Mouse (Mus musculus) limb, embryonic 12.5 days (tissue): ENCODE data around the gene Adcy6. TPM values are rescaled to one million over a fixed set of nuclear protein-coding genes. Genes with fewer than 3 reads are reported as not detected.
A peak's percentile ranks its signal among the peaks of the same experiment; 100 is the strongest.

Experiments used
- ATAC-seq: fragments of 200-750 bp; cut with Nextera tagmentation; 2 replicates; pipeline ENCODE4 v1.8.0; 2017; ENCODE audit warnings: low read depth, moderate TSS enrichment; ENCODE audit not compliant: insufficient number of reproducible peaks, insufficient read depth, low FRiP score, low TSS enrichment
- H3K27ac ChIP-seq: fragments of 300-500 bp; sonication (generic); 2 replicates; pipeline ENCODE4 v1.5.1; 2016; ENCODE audit warnings: mild to moderate bottlenecking, moderate library complexity
- H3K27me3 ChIP-seq: fragments of 300-500 bp; sonication (generic); 2 replicates; pipeline ENCODE4 v1.6.1; 2016; ENCODE audit warnings: mild to moderate bottlenecking, moderate library complexity
- H3K36me3 ChIP-seq: fragments of 300-500 bp; sonication (generic); 2 replicates; pipeline ENCODE4 v1.6.1; 2016; ENCODE audit warnings: mild to moderate bottlenecking, moderate library complexity
- H3K4me1 ChIP-seq: fragments of 300-500 bp; sonication (generic); replicated peaks from 2 replicates; pipeline ENCODE4 v1.6.1; 2016
- H3K4me2 ChIP-seq: fragments of 300-500 bp; sonication (generic); 2 replicates; pipeline ENCODE4 v1.6.1; 2016; ENCODE audit warnings: mild to moderate bottlenecking, moderate library complexity
- H3K4me3 ChIP-seq: fragments of 300-500 bp; sonication (generic); replicated peaks from 2 replicates; pipeline ENCODE4 v1.5.1; 2016; ENCODE audit warnings: mild to moderate bottlenecking
- H3K9ac ChIP-seq: fragments of 300-500 bp; sonication (generic); replicated peaks from 2 replicates; pipeline ENCODE4 v1.6.1; 2016; ENCODE audit warnings: mild to moderate bottlenecking, moderate library complexity
- H3K9me3 ChIP-seq: fragments of 300-500 bp; sonication (generic); 2 replicates; pipeline ENCODE4 v1.6.1; 2016; ENCODE audit warnings: mild to moderate bottlenecking, moderate library complexity
- WGBS: fragments of 180-500 bp; shearing (Covaris S2); methylation state at CpG from one replicate; pipeline ENCODE4 v1.1.7; 2016; 5-methylcytosine and 5-hydroxymethylcytosine counted together
- polyA plus RNA-seq: library from polyadenylated mRNA; unstranded; fragments of >200 nt; fragmentation: Nextera tagmentation; extraction: Ambion mirVana; gene quantifications from 2 replicates; pipeline ENCODE4 v1.2.1, GENCODE M21; 2016

The Adcy6 gene
- polyA plus RNA-seq, 1 experiment from 2014 or later: 25.7 TPM

GRCm38 (mm10) chr15:98566973-98567277 is 43.0 kb downstream of the Adcy6 start:
- Histone ChIP-seq H3K9ac (peak overlapping the region; percentile 87), H3K4me3 (peak overlapping the region; percentile 95), H3K27ac (peak overlapping the region; percentile 95), H3K4me2 (peak overlapping the region; percentile 87), H3K27me3 (no peaks in the 10 kb centered on the region), H3K9me3 (no peaks in the 10 kb centered on the region), H3K4me1 (peaks cover 23% of the 10 kb centered on the region), H3K36me3 (peaks cover 25% of the 10 kb centered on the region)
- no peak for ATAC-seq
- WGBS: under 1% methylated on average over 15 of the region's 15 CpGs

DNA sequence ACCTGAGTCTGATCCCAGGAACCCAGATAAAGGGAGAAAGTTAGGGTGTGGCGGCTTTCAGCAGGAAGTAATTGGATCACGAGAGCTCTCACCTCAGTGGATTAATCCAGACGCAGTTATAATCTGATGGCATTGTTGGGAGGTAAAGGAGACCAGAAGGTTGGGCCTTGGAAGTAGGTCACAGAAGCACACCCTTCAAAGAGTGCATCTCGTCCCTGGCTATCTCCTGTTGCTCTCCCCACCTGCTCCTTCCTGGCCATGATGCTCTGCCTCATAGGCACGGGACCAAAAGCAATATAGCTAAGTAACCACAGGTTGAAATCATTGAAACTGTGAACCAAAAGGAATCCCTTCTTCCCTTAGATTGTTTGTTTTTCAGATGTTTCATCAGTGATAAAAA is 52.7 kb downstream of the Adcy6 start:
- Histone ChIP-seq H3K4me1 (no peaks in the 10 kb centered on the region), H3K4me2 (no peak overlapping the region), H3K4me3 (no peak overlapping the region), H3K9ac (no peak overlapping the region), H3K36me3 (peaks cover 83% of the 10 kb centered on the region), H3K27ac (no peak overlapping the region), H3K9me3 (no peaks in the 10 kb centered on the region), H3K27me3 (no peaks in the 10 kb centered on the region)
- WGBS: 87% methylated on average over 5 of the region's 5 CpGs
- ATAC-seq: no peak

- no peak for ATAC-seq
Observed at GRCm38 (mm10) chr15:98555881-98556280, 54.0 kb downstream of the Adcy6 start.

GRCm38 (mm10) chr15:98552758-98553157 is 57.1 kb downstream of the Adcy6 start:
- no peak for ATAC-seq
- Histone ChIP-seq H3K27ac (no peak overlapping the region), H3K27me3 (no peaks in the 10 kb centered on the region), H3K9ac (no peak overlapping the region), H3K36me3 (peaks cover 84% of the 10 kb centered on the region), H3K4me3 (no peak overlapping the region), H3K4me2 (no peak overlapping the region), H3K4me1 (no peaks in the 10 kb centered on the region), H3K9me3 (no peaks in the 10 kb centered on the region)
- WGBS: 87% methylated on average over 2 of the region's 2 CpGs

More at GRCm38 (mm10) chr15:98555881-98556280, 54.0 kb downstream of the Adcy6 start:
- peaks cover 84% of the 10 kb centered on the region for H3K36me3 ChIP-seq
- no peak overlapping the region for H3K4me2 ChIP-seq
- no peak overlapping the region for H3K27ac ChIP-seq
- no peaks in the 10 kb centered on the region for H3K9me3 ChIP-seq
- H3K4me3 ChIP-seq: no peak overlapping the region
- H3K4me1 ChIP-seq: no peaks in the 10 kb centered on the region
- H3K9ac ChIP-seq: no peak overlapping the region
- 96% methylated on average over 4 of the region's 4 CpGs for WGBS
- H3K27me3 ChIP-seq: no peaks in the 10 kb centered on the region

DNA sequence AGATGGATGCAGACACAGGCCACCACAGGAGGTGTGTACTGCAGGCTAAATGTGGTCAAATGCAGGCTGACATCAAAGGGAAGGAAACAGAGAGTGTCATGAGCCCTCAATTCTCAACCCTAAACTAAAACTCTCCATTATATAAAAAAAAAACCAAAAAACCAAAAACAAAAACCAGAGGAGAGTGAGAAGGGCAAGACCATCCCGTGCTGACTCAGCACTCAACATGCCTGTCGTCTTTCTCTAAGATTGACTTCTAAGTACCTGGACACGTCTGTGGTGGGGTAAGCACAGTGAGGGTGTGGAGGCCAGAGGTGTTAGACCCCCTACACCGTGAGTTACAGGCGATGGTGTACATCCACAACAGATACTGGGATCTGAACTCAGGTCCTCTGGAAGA is 63.0 kb downstream of the Adcy6 start:
- no peaks in the 10 kb centered on the region for H3K27me3 ChIP-seq
- no peaks in the 10 kb centered on the region for H3K4me1 ChIP-seq
- 93% methylated on average over 5 of the region's 5 CpGs for WGBS
- no peak overlapping the region for H3K27ac ChIP-seq
- no peak overlapping the region for H3K4me2 ChIP-seq
- H3K4me3 ChIP-seq: no peak overlapping the region
- ATAC-seq: no peak
- H3K9ac ChIP-seq: no peak overlapping the region
- peaks cover 95% of the 10 kb centered on the region for H3K36me3 ChIP-seq
- H3K9me3 ChIP-seq: no peaks in the 10 kb centered on the region

DNA sequence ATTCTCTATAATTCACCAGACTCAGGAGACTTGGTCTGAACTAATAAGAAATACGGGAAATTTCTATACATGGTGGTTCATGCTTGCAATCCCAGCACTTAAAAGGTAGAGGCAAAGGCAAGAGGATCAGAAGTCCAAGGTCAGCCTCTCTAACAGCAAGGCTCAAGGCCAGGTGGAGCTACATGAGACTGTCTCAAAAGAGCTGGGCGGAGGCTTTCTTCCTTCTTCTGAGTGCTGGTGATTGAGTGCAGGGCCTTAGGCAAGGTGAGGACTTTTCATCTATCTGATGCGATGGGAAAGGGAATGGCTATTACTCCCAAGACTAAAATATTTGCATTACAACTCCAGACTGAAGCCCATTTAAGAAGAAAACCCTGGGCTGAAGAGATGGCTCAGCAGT is 64.7 kb downstream of the Adcy6 start:
- Histone ChIP-seq H3K27ac (no peak overlapping the region), H3K27me3 (no peaks in the 10 kb centered on the region), H3K4me2 (no peak overlapping the region), H3K9me3 (no peaks in the 10 kb centered on the region), H3K4me3 (no peak overlapping the region), H3K9ac (no peak overlapping the region), H3K36me3 (peaks cover 91% of the 10 kb centered on the region), H3K4me1 (no peaks in the 10 kb centered on the region)
- ATAC-seq: no peak
- 94% methylated on average over 3 of the region's 3 CpGs for WGBS

DNA sequence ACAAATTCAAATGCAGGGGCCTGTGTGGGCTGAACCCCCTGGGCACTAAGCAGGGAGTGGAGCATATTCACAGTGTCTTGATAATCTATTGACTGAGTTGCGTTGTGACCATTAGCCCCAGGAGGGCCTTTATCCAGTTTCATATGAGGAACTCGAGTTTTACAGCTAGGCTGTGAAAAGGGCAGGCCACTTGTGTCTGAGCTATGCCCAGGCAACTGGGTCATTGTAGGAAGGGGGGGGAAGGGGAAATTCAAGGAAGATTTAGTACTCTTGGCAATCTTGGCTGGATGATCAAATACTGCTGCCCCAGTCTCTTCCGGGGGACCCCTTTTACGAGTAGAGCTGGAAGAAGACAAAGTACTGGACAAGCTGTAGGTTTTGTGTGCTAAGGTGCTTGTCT is 66.5 kb downstream of the Adcy6 start:
- H3K9ac ChIP-seq: no peak overlapping the region
- 83% methylated on average over 4 of the region's 4 CpGs for WGBS
- H3K27ac ChIP-seq: no peak overlapping the region
- H3K27me3 ChIP-seq: no peaks in the 10 kb centered on the region
- H3K36me3 ChIP-seq: peaks cover 84% of the 10 kb centered on the region
- no peak for ATAC-seq
- no peaks in the 10 kb centered on the region for H3K9me3 ChIP-seq
- H3K4me3 ChIP-seq: no peak overlapping the region
- no peaks in the 10 kb centered on the region for H3K4me1 ChIP-seq
- no peak overlapping the region for H3K4me2 ChIP-seq

DNA sequence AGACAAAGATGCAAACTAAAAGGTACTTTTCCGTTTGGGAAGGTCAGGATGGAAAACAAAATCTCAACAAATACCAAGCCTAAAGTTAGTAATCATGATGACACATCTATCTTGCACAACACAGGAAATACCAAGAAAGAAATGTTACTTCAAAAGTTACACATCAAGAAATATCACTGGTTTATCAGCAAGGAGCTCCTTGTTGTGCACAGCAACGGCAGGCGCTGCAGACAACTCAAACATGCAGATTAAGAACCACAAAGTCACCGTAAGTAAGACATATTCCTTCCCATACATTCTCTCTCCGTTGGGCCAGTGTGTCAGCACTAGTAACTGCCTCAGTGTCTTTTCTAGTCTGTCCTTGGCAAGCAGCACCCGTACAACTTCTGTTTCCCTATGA is 68.8 kb downstream of the Adcy6 start:
- Histone ChIP-seq H3K4me3 (no peak overlapping the region), H3K27ac (no peak overlapping the region), H3K9me3 (no peaks in the 10 kb centered on the region), H3K4me1 (no peaks in the 10 kb centered on the region), H3K36me3 (peaks cover 74% of the 10 kb centered on the region), H3K9ac (no peak overlapping the region), H3K27me3 (no peaks in the 10 kb centered on the region), H3K4me2 (no peak overlapping the region)
- no peak for ATAC-seq
- 91% methylated on average over 6 of the region's 6 CpGs for WGBS

Other genes with a start within 250 kb of the Adcy6 start
- not detected in 2 replicates for gene Olfr283, start 229.1 kb downstream of the Adcy6 start, polyA plus RNA-seq
- not detected in 2 replicates for gene Olfr282, start 178.9 kb downstream of the Adcy6 start, polyA plus RNA-seq
- gene Olfr281, start 157.5 kb downstream of the Adcy6 start, polyA plus RNA-seq: not detected in 2 replicates
- gene OR5BS1P, start 140.2 kb downstream of the Adcy6 start, polyA plus RNA-seq: not detected in 2 replicates
- gene Lalba, start 127.4 kb downstream of the Adcy6 start, polyA plus RNA-seq: 0.38 TPM in 1 of 2 replicates, not detected in the other
- gene Olfr279, start 117.7 kb downstream of the Adcy6 start, polyA plus RNA-seq: not detected in 2 replicates
- 190 and 192 TPM in 2 replicates for gene Kansl2, start 75.8 kb downstream of the Adcy6 start, polyA plus RNA-seq
- 54.0 and 59.4 TPM in 2 replicates for gene Ccnt1, start 39.2 kb downstream of the Adcy6 start, polyA plus RNA-seq
- gene 4930415O20Rik, start 39.1 kb downstream of the Adcy6 start, polyA plus RNA-seq: 0.69 TPM in 1 of 2 replicates, not detected in the other
- 43.1 and 44.3 TPM in 2 replicates for gene Cacnb3, start 20.8 kb upstream of the Adcy6 start, polyA plus RNA-seq
- 24.5 and 31.5 TPM in 2 replicates for gene Ddx23, start 52.8 kb upstream of the Adcy6 start, polyA plus RNA-seq
- gene Rnd1, start 67.4 kb upstream of the Adcy6 start, polyA plus RNA-seq: 0.24 and 0.54 TPM in 2 replicates
- gene Ccdc65, start 98.1 kb upstream of the Adcy6 start, polyA plus RNA-seq: 0.50 and 0.70 TPM in 2 replicates
- 25.4 and 28.0 TPM in 2 replicates for gene Fkbp11, start 118.1 kb upstream of the Adcy6 start, polyA plus RNA-seq
- gene Arf3, start 153.1 kb upstream of the Adcy6 start, polyA plus RNA-seq: 46.5 and 54.1 TPM in 2 replicates
- 1.5 and 1.7 TPM in 2 replicates for gene Wnt10b, start 168.1 kb upstream of the Adcy6 start, polyA plus RNA-seq
- not detected in 2 replicates for gene Wnt1, start 179.8 kb upstream of the Adcy6 start, polyA plus RNA-seq
- 0.23 TPM in 1 of 2 replicates, not detected in the other for gene Ddn, start 199.4 kb upstream of the Adcy6 start, polyA plus RNA-seq
- 81.4 and 88.4 TPM in 2 replicates for gene Prkag1, start 221.4 kb upstream of the Adcy6 start, polyA plus RNA-seq